Mouse (Mus musculus) cerebellum, adult 11 months (tissue): ENCODE data around the gene Cxcr5.
A peak's percentile ranks its signal among the peaks of the same experiment; 100 is the strongest.

Experiments
- DNase-seq: peaks from one replicate; pipeline ENCODE4 v3.0.0; 2022

The Cxcr5 gene

GRCm38 (mm10) chr9:44477339-44478228 is 84.1 kb downstream of the Cxcr5 start:
- peak; percentile 67 for DNase-seq

GRCm38 (mm10) chr9:44475936-44476335 is 85.7 kb downstream of the Cxcr5 start:
- no peak for DNase-seq

- DNase-seq = no peak
Measured at GRCm38 (mm10) chr9:44474327-44474726, 87.3 kb downstream of the Cxcr5 start.

- DNase-seq = no peak
Measured at GRCm38 (mm10) chr9:44473184-44473583, 88.5 kb downstream of the Cxcr5 start.

GRCm38 (mm10) chr9:44468800-44469199 is 92.9 kb downstream of the Cxcr5 start:
- no peak for DNase-seq

GRCm38 (mm10) chr9:44468224-44468623 is 93.5 kb downstream of the Cxcr5 start:
- no peak for DNase-seq

- DNase-seq = no peak
Measured at GRCm38 (mm10) chr9:44461950-44462349, 99.7 kb downstream of the Cxcr5 start.
